Mouse (Mus musculus): ENCODE measurements at regions not wholly inside any gene's neighbourhood (a gene's known extent, or its start where the extent isn't known, plus 50 kb on each side); places are given as distances from the start of the nearest gene placed in this dataset.
A peak's percentile ranks its signal among the peaks of the same experiment; 100 is the strongest.

DNA sequence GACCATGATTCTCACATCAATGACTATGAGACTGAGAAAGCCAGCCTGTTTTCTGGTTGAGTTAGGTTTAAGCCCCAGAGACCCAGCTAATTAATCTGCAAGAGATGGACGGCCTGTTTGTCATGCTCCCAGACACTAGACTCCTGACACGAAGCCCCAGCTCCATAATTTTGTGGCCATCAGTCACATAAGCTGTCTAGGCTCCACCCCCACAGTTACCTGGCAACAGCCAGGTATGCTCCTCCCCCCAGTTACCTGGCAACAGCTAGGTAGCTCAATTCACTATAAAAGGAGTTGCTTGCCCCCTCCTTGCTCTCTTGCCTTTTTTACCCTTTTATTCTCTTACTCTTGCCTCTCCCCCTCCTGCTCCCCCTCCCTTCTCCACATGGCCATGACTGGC is 287.3 kb downstream of the Cmpk2 start:
- 35% methylated on average over 2 of the region's 2 CpGs for WGBS
- Histone ChIP-seq H3K36me3 (ENCODE audit: control insufficient read depth, insufficient read depth) (no peaks in the 10 kb centered on the region), H3K4me3 (ENCODE audit: low read depth, low read length) (no peak overlapping the region), H3K4me2 (replicated peaks; ENCODE audit: low read depth) (no peak overlapping the region), H3K27me3 (replicated peaks; ENCODE audit: control insufficient read depth, insufficient read depth, low read length) (no peaks in the 10 kb centered on the region), H3K9ac (ENCODE audit: low read depth, low read length) (no peak overlapping the region), H3K27ac (ENCODE audit: low read depth, low read length) (no peak overlapping the region), H3K4me1 (replicated peaks; ENCODE audit: control insufficient read depth, insufficient read depth, low read length) (no peaks in the 10 kb centered on the region), H3K9me3 (ENCODE audit: control insufficient read depth) (no peaks in the 10 kb centered on the region)
- ATAC-seq = no peak
- no peak for TF ChIP-seq CTCF (IDR thresholded peaks at IDR 0.05; ENCODE audit: low read depth)

DNA sequence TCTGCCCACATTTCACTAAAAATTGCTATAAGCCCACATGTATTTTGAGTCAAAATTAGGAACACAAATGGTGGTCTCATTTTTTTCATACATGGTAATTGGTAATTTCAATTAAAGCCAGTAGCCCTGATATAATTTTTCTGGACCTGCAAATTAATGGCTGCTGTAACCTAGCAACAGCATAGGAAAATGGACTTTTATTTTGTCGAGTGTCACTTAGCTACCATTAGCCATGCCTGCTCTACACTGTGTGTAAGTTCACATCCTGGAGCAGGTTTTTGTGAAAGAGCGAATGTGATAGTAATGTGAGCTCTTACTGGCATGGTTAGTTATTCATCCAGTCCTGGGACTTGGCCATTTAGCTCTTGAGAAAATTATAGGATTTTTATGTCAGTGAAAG is 285.6 kb downstream of the Cmpk2 start:
- 90% methylated on average over 2 of the region's 2 CpGs for WGBS
- H3K9me3 ChIP-seq (ENCODE audit: control insufficient read depth) = no peaks in the 10 kb centered on the region
- no peak for ATAC-seq
- no peaks in the 10 kb centered on the region for H3K36me3 ChIP-seq (ENCODE audit: control insufficient read depth, insufficient read depth)
- H3K4me1 ChIP-seq (replicated peaks; ENCODE audit: control insufficient read depth, insufficient read depth, low read length) = no peaks in the 10 kb centered on the region
- H3K27ac ChIP-seq (ENCODE audit: low read depth, low read length) = no peak overlapping the region
- H3K27me3 ChIP-seq (replicated peaks; ENCODE audit: control insufficient read depth, insufficient read depth, low read length) = no peaks in the 10 kb centered on the region
- no peak for TF ChIP-seq CTCF (IDR thresholded peaks at IDR 0.05; ENCODE audit: low read depth)
- no peak overlapping the region for H3K9ac ChIP-seq (ENCODE audit: low read depth, low read length)
- no peak overlapping the region for H3K4me3 ChIP-seq (ENCODE audit: low read depth, low read length)
- no peak overlapping the region for H3K4me2 ChIP-seq (replicated peaks; ENCODE audit: low read depth)

DNA sequence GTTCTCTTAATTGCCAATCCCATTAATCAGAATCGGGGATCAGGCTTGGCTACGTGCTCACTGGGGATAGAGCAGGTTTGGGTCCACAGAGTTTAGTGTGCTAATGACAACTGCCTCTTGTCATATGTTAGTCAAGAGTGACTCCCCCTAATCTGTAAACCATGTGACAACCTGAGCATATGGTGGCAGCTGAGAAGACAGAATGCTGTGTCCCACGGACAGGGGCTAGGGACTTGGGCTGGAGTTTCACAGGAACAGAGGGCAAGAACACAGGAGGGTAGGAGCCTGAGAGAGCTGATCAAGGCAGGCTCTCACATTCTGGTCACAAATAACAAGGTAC is 265.5 kb downstream of the Cmpk2 start:
- Histone ChIP-seq H3K9ac (ENCODE audit: low read depth, low read length) (no peak overlapping the region), H3K4me2 (replicated peaks; ENCODE audit: low read depth) (no peak overlapping the region), H3K9me3 (ENCODE audit: control insufficient read depth) (no peaks in the 10 kb centered on the region), H3K36me3 (ENCODE audit: control insufficient read depth, insufficient read depth) (no peaks in the 10 kb centered on the region), H3K4me1 (replicated peaks; ENCODE audit: control insufficient read depth, insufficient read depth, low read length) (no peaks in the 10 kb centered on the region), H3K4me3 (ENCODE audit: low read depth, low read length) (no peak overlapping the region), H3K27ac (ENCODE audit: low read depth, low read length) (no peak overlapping the region), H3K27me3 (replicated peaks; ENCODE audit: control insufficient read depth, insufficient read depth, low read length) (no peaks in the 10 kb centered on the region)
- 33% methylated on average over 3 of the region's 3 CpGs for WGBS
- no peak for ATAC-seq
- TF ChIP-seq CTCF (IDR thresholded peaks at IDR 0.05; ENCODE audit: low read depth) = no peak

DNA sequence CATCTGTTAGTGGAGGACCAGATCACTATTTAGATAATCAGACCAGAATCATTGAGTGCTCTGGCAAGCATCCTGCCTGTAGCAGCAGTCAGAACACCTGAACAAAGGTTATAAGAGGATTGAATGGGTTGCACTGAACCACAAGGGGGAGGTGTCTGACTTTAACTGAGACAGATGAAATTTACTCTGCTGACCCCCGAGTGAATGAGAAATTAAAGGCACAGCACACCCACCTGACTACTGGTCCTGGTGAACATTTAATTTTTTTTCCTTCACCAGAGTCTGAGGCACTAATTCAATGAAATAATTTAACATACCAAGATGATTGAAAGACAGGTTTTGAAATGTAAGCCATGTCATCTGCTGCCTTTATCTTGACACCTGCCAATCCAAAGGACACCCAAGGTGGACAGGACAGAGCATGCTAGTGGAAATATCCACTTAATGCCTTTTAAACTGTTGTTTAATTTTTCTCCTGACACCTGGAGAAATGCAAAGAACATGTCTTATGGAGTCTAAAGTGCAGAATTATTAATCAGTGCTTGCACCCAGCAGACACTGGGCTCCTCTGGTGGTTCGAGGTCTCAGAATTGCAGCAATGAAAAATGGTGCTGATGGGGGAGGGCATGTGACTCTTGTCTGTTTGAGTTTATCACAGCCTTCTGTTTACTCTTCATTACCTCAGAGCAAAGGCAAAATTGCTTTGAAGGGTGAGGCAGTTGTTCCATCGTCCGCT is 265.0 kb downstream of the Cmpk2 start:
- WGBS = 25% methylated on average over 4 of the region's 4 CpGs

DNA sequence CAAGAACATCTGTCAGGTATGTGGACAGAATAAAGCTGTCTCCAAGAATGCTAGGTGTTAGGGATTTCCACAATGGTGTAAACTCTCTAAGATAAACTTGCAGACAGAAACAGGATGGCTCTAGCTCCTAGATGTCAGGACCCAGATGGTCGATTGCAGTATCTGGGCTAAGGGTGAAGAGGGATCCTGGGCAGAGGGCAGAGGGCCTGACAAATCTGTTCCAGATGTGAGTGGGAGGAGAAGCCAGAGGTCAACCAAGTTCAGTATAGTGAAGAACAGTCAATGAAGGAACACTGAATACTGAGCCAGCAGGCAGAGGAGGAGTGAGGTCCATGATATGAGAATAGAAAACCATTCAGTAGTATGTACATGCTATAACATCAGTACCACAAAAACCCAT is 254.4 kb downstream of the Cmpk2 start:
- no peaks in the 10 kb centered on the region for H3K4me1 ChIP-seq (replicated peaks; ENCODE audit: control insufficient read depth, insufficient read depth, low read length)
- ATAC-seq = no peak
- no peak overlapping the region for H3K4me3 ChIP-seq (ENCODE audit: low read depth, low read length)
- no peaks in the 10 kb centered on the region for H3K36me3 ChIP-seq (ENCODE audit: control insufficient read depth, insufficient read depth)
- no peak overlapping the region for H3K4me2 ChIP-seq (replicated peaks; ENCODE audit: low read depth)
- no peak overlapping the region for H3K27ac ChIP-seq (ENCODE audit: low read depth, low read length)
- H3K9ac ChIP-seq (ENCODE audit: low read depth, low read length) = no peak overlapping the region
- H3K27me3 ChIP-seq (replicated peaks; ENCODE audit: control insufficient read depth, insufficient read depth, low read length) = no peaks in the 10 kb centered on the region
- no peaks in the 10 kb centered on the region for H3K9me3 ChIP-seq (ENCODE audit: control insufficient read depth)
- no peak for TF ChIP-seq CTCF (IDR thresholded peaks at IDR 0.05; ENCODE audit: low read depth)
- WGBS = 52% methylated on average over 1 of the region's 1 CpGs

More for the DNA sequence above, 265.0 kb downstream of the Cmpk2 start:
- Histone ChIP-seq H3K36me3 (ENCODE audit: control insufficient read depth, insufficient read depth) (no peaks in the 10 kb centered on the region), H3K4me3 (ENCODE audit: low read depth, low read length) (no peak overlapping the region), H3K9me3 (ENCODE audit: control insufficient read depth) (no peaks in the 10 kb centered on the region), H3K9ac (ENCODE audit: low read depth, low read length) (no peak overlapping the region), H3K4me1 (replicated peaks; ENCODE audit: control insufficient read depth, insufficient read depth, low read length) (no peaks in the 10 kb centered on the region), H3K27ac (ENCODE audit: low read depth, low read length) (no peak overlapping the region), H3K27me3 (replicated peaks; ENCODE audit: control insufficient read depth, insufficient read depth, low read length) (no peaks in the 10 kb centered on the region), H3K4me2 (replicated peaks; ENCODE audit: low read depth) (no peak overlapping the region)
- ATAC-seq = no peak
- peak; percentile 57 for TF ChIP-seq CTCF (IDR thresholded peaks at IDR 0.05; ENCODE audit: low read depth)

DNA sequence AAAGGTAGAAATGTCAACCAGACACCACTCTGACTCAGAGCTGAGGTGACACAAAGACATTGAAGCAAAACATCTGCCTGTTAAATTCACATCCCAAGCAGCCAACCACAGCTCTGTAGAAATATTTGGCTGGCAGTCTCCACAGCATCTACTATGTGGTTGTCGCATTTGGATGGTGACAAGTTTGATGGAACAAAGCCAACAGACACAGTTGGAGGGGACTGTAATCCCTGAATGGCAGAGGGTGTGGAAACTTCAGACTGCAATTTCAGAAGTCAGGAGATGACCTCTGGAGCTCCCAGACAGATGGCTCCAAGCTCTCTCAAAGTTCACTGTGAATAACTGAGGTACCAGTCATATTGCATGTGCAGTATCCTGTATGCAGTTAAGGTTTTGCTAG is 229.8 kb downstream of the Cmpk2 start:
- no peak for ATAC-seq
- H3K27ac ChIP-seq (ENCODE audit: low read depth, low read length) = no peak overlapping the region
- 70% methylated on average over 1 of the region's 1 CpGs for WGBS

DNA sequence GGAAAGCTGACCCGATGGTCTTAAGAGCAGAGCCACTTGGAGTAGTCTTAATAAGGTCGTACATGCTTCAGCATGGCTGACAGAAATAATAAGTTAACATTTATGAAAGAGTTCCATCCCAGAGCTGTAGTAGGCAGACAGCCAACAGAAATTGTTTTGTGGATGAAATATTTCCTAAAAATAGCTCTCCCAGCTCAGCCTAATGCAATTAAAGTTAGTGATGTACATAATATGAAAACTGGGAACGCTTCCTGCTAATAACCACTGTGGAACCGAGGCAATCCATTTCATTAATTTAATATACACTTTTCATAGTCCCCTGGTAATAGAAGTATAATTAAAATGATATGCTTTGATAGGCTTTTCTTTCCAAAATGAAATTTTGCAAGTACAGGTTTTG is 219.0 kb downstream of the Cmpk2 start:
- no peak overlapping the region for H3K4me2 ChIP-seq (replicated peaks; ENCODE audit: low read depth)
- no peaks in the 10 kb centered on the region for H3K27me3 ChIP-seq (replicated peaks; ENCODE audit: control insufficient read depth, insufficient read depth, low read length)
- no peaks in the 10 kb centered on the region for H3K9me3 ChIP-seq (ENCODE audit: control insufficient read depth)
- H3K4me3 ChIP-seq (ENCODE audit: low read depth, low read length) = no peak overlapping the region
- no peaks in the 10 kb centered on the region for H3K4me1 ChIP-seq (replicated peaks; ENCODE audit: control insufficient read depth, insufficient read depth, low read length)
- ATAC-seq = no peak
- WGBS = 67% methylated on average over 4 of the region's 4 CpGs
- no peak overlapping the region for H3K9ac ChIP-seq (ENCODE audit: low read depth, low read length)
- H3K27ac ChIP-seq (ENCODE audit: low read depth, low read length) = no peak overlapping the region
- H3K36me3 ChIP-seq (ENCODE audit: control insufficient read depth, insufficient read depth) = no peaks in the 10 kb centered on the region
- no peak for TF ChIP-seq CTCF (IDR thresholded peaks at IDR 0.05; ENCODE audit: low read depth)

More for the DNA sequence above, 229.8 kb downstream of the Cmpk2 start:
- TF ChIP-seq CTCF (IDR thresholded peaks at IDR 0.05; ENCODE audit: low read depth) = no peak
- H3K4me2 ChIP-seq (replicated peaks; ENCODE audit: low read depth) = no peak overlapping the region
- H3K27me3 ChIP-seq (replicated peaks; ENCODE audit: control insufficient read depth, insufficient read depth, low read length) = no peaks in the 10 kb centered on the region
- no peaks in the 10 kb centered on the region for H3K36me3 ChIP-seq (ENCODE audit: control insufficient read depth, insufficient read depth)
- no peaks in the 10 kb centered on the region for H3K9me3 ChIP-seq (ENCODE audit: control insufficient read depth)
- no peaks in the 10 kb centered on the region for H3K4me1 ChIP-seq (replicated peaks; ENCODE audit: control insufficient read depth, insufficient read depth, low read length)
- H3K9ac ChIP-seq (ENCODE audit: low read depth, low read length) = no peak overlapping the region
- H3K4me3 ChIP-seq (ENCODE audit: low read depth, low read length) = no peak overlapping the region

All from intestine, postnatal 0 days (tissue).